Mouse (Mus musculus) layer of hippocampus, adult 6 months (tissue): ENCODE measurements around the gene Cnih4. TPM values are rescaled to one million over a fixed set of nuclear protein-coding genes. Genes with fewer than 3 reads are reported as not detected.

ENCODE experiments used
- long read RNA-seq, 2 experiments: library from polyadenylated mRNA; unstranded; transcript quantifications; one replicate each; pipeline ENCODE4 v2.0.0; 2019 to 2020
- polyA plus RNA-seq: library from polyadenylated mRNA; unstranded; fragments of <200 nt; fragmentation: Nextera tagmentation; gene quantifications from 2 replicates; pipeline ENCODE4 v1.2.3, GENCODE M21; 2021

Cnih4 gene
- polyA plus RNA-seq = 38.7 and 51.0 TPM in 2 replicates
- long read RNA-seq, experiment 1, transcript Cnih4-204 (5 exons, 3,268 nt) = major isoform, 32 of 36 reads
- long read RNA-seq, experiment 1, partial matches to known transcripts = 0 of 36 reads
- long read RNA-seq, experiment 1, other reads (novel, unspliced or antisense) = 1 of 36 reads
- long read RNA-seq, experiment 2, transcript Cnih4-204 (5 exons, 3,268 nt) = major isoform, 60 of 72 reads
- long read RNA-seq, experiment 2, partial matches to known transcripts = 1 of 72 reads
- long read RNA-seq, experiment 2, other reads (novel, unspliced or antisense) = 10 of 72 reads

GRCm38 (mm10) chr1:181143950-181144836, at the start of gene Cnih4, which contains the start of gene Nvl:
Gene Cnih4 (plus strand): TSS chr1:181144693.
Gene Nvl (minus strand): TSS chr1:181144204.

GRCm38 (mm10) chr1:181211920-181212633, 67.6 kb downstream of the Cnih4 start, which contains the start of gene Wdr26:
Gene Wdr26 (minus strand): TSS chr1:181212001.

Other genes starting within 250 kb of the Cnih4 start
- gene Pycr2, start 240.4 kb upstream of the Cnih4 start, polyA plus RNA-seq = 86.1 and 94.6 TPM in 2 replicates
- gene Lefty1, start 209.7 kb upstream of the Cnih4 start, polyA plus RNA-seq = 21.8 and 22.7 TPM in 2 replicates
- 27.1 and 29.2 TPM in 2 replicates for gene Tmem63a, start 202.3 kb upstream of the Cnih4 start, polyA plus RNA-seq
- 20.6 and 35.6 TPM in 2 replicates for gene Ephx1, start 123.8 kb upstream of the Cnih4 start, polyA plus RNA-seq
- gene 9130409I23Rik, start 93.5 kb upstream of the Cnih4 start, polyA plus RNA-seq = not detected in 2 replicates
- gene Nvl, start 489 bp upstream of the Cnih4 start, polyA plus RNA-seq = 6.0 and 6.8 TPM in 2 replicates
- 13.2 and 13.9 TPM in 2 replicates for gene Wdr26, start 67.3 kb downstream of the Cnih4 start, polyA plus RNA-seq
- 56.7 and 74.1 TPM in 2 replicates for gene Cnih3, start 207.9 kb downstream of the Cnih4 start, polyA plus RNA-seq